Mouse (Mus musculus) myocyte (in vitro differentiated cells): Measurements from ENCODE around the gene Rassf3. TPM values are rescaled to one million over a fixed set of nuclear protein-coding genes. Genes with fewer than 3 reads are reported as not detected.

Source experiments
- H3K27me3 ChIP-seq: one replicate; pipeline ENCODE4 v1.6.1; 2011; ENCODE audit not compliant: control insufficient read depth, insufficient read depth, insufficient read length
- H3K36me3 ChIP-seq: one replicate; pipeline ENCODE4 v1.6.1; 2011; ENCODE audit not compliant: control insufficient read depth, insufficient read depth
- H3K4me2 ChIP-seq: one replicate; pipeline ENCODE4 v1.6.1; 2011; ENCODE audit warnings: low read depth, control low read depth
- H3K4me3 ChIP-seq: one replicate; pipeline ENCODE4 v1.5.1; 2011; ENCODE audit warnings: mild to moderate bottlenecking, control low read depth, moderate library complexity
- H3K79me2 ChIP-seq: one replicate; pipeline ENCODE4 v1.6.1; 2011; ENCODE audit not compliant: control insufficient read depth, insufficient read depth
- H3ac ChIP-seq: one replicate; pipeline ENCODE4 v1.6.1; 2011; ENCODE audit not compliant: control insufficient read depth, insufficient read length
- CEBPB ChIP-seq: IDR thresholded peaks from 2 replicates; pipeline ENCODE4 v1.6.1; 2011; ENCODE audit warnings: mild to moderate bottlenecking, moderate library complexity; ENCODE audit not compliant: poor library complexity, insufficient read depth, severe bottlenecking
- E2F4 ChIP-seq: IDR thresholded peaks from one replicate; pipeline ENCODE4 v1.6.1; 2011; ENCODE audit warnings: mild to moderate bottlenecking, control low read depth, moderate library complexity; ENCODE audit not compliant: insufficient read depth
- MAX ChIP-seq: IDR thresholded peaks from one replicate; pipeline ENCODE4 v1.6.1; 2011; ENCODE audit warnings: low read depth, mild to moderate bottlenecking, control low read depth
- MYOD1 ChIP-seq, 3 experiments: IDR thresholded peaks; one replicate each; pipeline ENCODE4 v1.6.1; 2011; ENCODE audit warnings: control low read depth in 2 of 3, low read depth in 2 of 3, mild to moderate bottlenecking in 2 of 3, moderate library complexity in 1 of 3; ENCODE audit not compliant: insufficient read length in 2 of 3, control insufficient read depth in 1 of 3
- MYOG ChIP-seq, 3 experiments: IDR thresholded peaks; one replicate each; pipeline ENCODE4 v1.6.1; 2011; ENCODE audit warnings: control low read depth in 2 of 3, low read depth in 2 of 3, mild to moderate bottlenecking in 2 of 3; ENCODE audit not compliant: insufficient read length in 2 of 3, control insufficient read depth in 1 of 3, insufficient read depth in 1 of 3
- POLR2A ChIP-seq: IDR thresholded peaks from one replicate; pipeline ENCODE4 v1.6.1; 2011; ENCODE audit warnings: low read depth, mild to moderate bottlenecking, control low read depth, moderate library complexity; ENCODE audit not compliant: insufficient read length
- POLR2AphosphoS2 ChIP-seq: IDR thresholded peaks from one replicate; pipeline ENCODE4 v1.6.1; 2011; ENCODE audit warnings: low read depth, control low read depth; ENCODE audit not compliant: insufficient read length
- REST ChIP-seq: IDR thresholded peaks from one replicate; pipeline ENCODE4 v1.6.1; 2011; ENCODE audit warnings: mild to moderate bottlenecking, control low read depth, moderate library complexity; ENCODE audit not compliant: insufficient read depth, insufficient read length
- SRF ChIP-seq: IDR thresholded peaks from one replicate; pipeline ENCODE4 v1.6.1; 2011; ENCODE audit warnings: low read depth; ENCODE audit not compliant: control insufficient read depth, insufficient read length
- TCF12 ChIP-seq: IDR thresholded peaks from one replicate; pipeline ENCODE4 v1.6.1; 2011; ENCODE audit warnings: mild to moderate bottlenecking, control low read depth; ENCODE audit not compliant: poor library complexity, insufficient read depth, severe bottlenecking
- TCF3 ChIP-seq: IDR thresholded peaks from one replicate; pipeline ENCODE4 v1.6.1; 2011; ENCODE audit warnings: low read depth, control low read depth; ENCODE audit not compliant: insufficient read length
- USF1 ChIP-seq: IDR thresholded peaks from one replicate; pipeline ENCODE4 v1.6.1; 2011; ENCODE audit warnings: low read depth, mild to moderate bottlenecking, control low read depth, moderate library complexity
- polyA plus RNA-seq: library from polyadenylated mRNA; unstranded; fragments of >200 nt; fragmentation: generic; extraction: Trizol; gene quantifications from one replicate; pipeline ENCODE4 v1.2.1, GENCODE M21; 2012; ENCODE audit warnings: missing spikeins

Rassf3 gene
- polyA plus RNA-seq, 1 experiment, result 32.3 TPM

DNA sequence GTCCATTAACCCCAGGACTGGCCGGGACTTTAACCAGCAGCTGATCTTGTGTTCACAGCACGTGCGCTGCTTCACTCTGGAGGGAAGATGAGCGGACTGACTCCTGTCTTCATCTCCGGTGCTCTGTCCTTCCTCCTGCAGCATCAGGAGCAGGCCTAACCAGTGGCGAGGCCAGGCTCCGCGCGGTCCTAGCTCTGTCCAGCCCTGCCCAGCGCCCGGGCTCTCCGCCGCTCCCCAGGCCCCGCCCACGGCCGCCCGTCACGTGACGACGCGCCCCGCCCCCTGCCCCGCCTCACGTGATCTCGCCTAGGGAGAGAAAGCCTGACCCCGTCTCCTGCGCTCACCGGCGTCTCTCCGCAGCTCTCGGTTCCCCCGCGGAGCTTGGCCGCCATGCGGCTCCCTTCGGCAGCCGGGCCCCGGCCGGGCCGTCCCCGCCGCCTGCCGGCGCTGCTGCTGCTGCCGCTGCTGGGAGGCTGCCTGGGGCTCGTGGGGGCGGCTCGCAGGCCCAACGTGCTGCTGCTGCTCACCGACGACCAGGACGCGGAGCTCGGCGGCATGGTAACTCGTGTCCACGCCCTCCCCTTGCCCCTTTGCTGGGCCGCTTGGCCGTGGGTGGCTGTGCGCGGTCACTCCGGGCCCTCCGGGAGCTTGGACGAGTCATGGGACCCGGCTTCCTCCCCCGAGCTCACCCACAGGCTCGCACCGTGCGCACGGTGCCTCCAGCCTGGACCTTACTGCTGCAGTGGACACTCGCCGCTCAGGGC lies 111.2 kb downstream of the Rassf3 start, which contains the start of gene Gns:
Gns (plus strand) TSS at position 290 of the 764 bp plus-strand sequence.
- Histone ChIP-seq H3K27me3 (no peaks in the 10 kb centered on the region), H3K4me3 (peak within 1 kb of the TSS; percentile 54), H3K4me2 (peak within 1 kb of the TSS; percentile 87), H3K36me3 (no peaks in the 10 kb centered on the region), H3K79me2 (peaks cover 42% of the 10 kb centered on the region), H3ac (peak within 1 kb of the TSS; percentile 50)
- no peak for TF ChIP-seq TCF3
- no peak for TF ChIP-seq TCF12
- peak in 1 of 3 experiments; percentile 23 for TF ChIP-seq MYOG (IDR thresholded peaks at IDR 0.05; ENCODE audit: control insufficient read depth in 1 of 3, insufficient read depth in 1 of 3, insufficient read length in 2 of 3, low read depth in 2 of 3)
- peak; percentile 78 for TF ChIP-seq POLR2A
- no peak for TF ChIP-seq CEBPB
- TF ChIP-seq MAX, result no peak
- no peak for TF ChIP-seq E2F4
- no peak for TF ChIP-seq SRF
- peak; percentile 54 for TF ChIP-seq POLR2AphosphoS2
- TF ChIP-seq USF1, result peak; percentile 90
- peak; percentile 49 for TF ChIP-seq REST
- peak in 1 of 3 experiments; percentile 7 for TF ChIP-seq MYOD1 (IDR thresholded peaks at IDR 0.05; ENCODE audit: control insufficient read depth in 1 of 3, insufficient read length in 2 of 3, low read depth in 2 of 3)

DNA sequence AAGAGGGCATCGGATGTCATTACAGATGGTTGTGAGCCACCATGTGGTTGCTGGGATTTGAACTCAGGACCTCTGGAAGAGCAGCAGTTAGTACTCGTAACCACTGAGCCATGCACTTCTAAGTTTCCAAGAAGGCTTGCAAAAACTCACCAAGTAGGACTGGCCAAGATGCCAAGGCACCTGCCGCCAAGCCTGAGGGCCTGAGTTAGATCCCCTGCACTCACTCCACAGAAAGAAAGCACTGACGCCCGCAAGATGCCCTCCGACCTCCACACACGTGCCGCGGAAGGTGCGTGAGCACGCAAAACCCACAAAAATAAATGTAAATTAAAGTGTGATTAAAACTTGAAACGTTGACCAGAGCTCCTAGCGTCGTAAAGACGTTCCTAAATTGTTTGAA lies 111.8 kb downstream of the Rassf3 start:
- H3K79me2 ChIP-seq, result peaks cover 40% of the 10 kb centered on the region
- TF ChIP-seq USF1, result no peak
- H3K27me3 ChIP-seq, result peaks cover 1% of the 10 kb centered on the region
- H3K36me3 ChIP-seq, result no peaks in the 10 kb centered on the region
- peak overlapping the region; percentile 54 for H3K4me3 ChIP-seq
- H3K4me2 ChIP-seq, result peak overlapping the region; percentile 84
- no peak overlapping the region for H3ac ChIP-seq

- H3ac ChIP-seq, result no peak overlapping the region
- H3K4me3 ChIP-seq, result no peak overlapping the region
- peaks cover 29% of the 10 kb centered on the region for H3K79me2 ChIP-seq
- H3K4me2 ChIP-seq, result no peak overlapping the region
- TF ChIP-seq TCF3 (no peak), E2F4 (no peak), POLR2A (no peak), POLR2AphosphoS2 (no peak), TCF12 (no peak), USF1 (no peak), MYOG (IDR thresholded peaks at IDR 0.05; ENCODE audit: control insufficient read depth in 1 of 3, insufficient read depth in 1 of 3, insufficient read length in 2 of 3, low read depth in 2 of 3) (no peak), MAX (no peak), CEBPB (no peak), SRF (no peak), REST (no peak), MYOD1 (IDR thresholded peaks at IDR 0.05; ENCODE audit: control insufficient read depth in 1 of 3, insufficient read length in 2 of 3, low read depth in 2 of 3) (no peak)
- H3K27me3 ChIP-seq, result peaks cover 11% of the 10 kb centered on the region
- no peaks in the 10 kb centered on the region for H3K36me3 ChIP-seq
Measured at GRCm38 (mm10) chr10:121363201-121363600, 112.9 kb downstream of the Rassf3 start.

- peaks cover under 1% of the 10 kb centered on the region for H3K79me2 ChIP-seq
- H3K36me3 ChIP-seq, result no peaks in the 10 kb centered on the region
- TF ChIP-seq SRF (no peak), TCF3 (no peak), POLR2A (no peak), USF1 (no peak), POLR2AphosphoS2 (no peak), E2F4 (no peak), CEBPB (no peak), MAX (no peak), TCF12 (no peak), MYOD1 (IDR thresholded peaks at IDR 0.05; ENCODE audit: control insufficient read depth in 1 of 3, insufficient read length in 2 of 3, low read depth in 2 of 3) (no peak), REST (no peak)
- peaks cover 16% of the 10 kb centered on the region for H3K27me3 ChIP-seq
- H3K4me3 ChIP-seq, result no peak overlapping the region
- no peak overlapping the region for H3ac ChIP-seq
- no peak overlapping the region for H3K4me2 ChIP-seq
Measured at GRCm38 (mm10) chr10:121360358-121360757, 115.8 kb downstream of the Rassf3 start.

Other genes starting within 250 kb of the Rassf3 start
- not detected for gene Tbc1d30, start 125.1 kb downstream of the Rassf3 start, polyA plus RNA-seq
- gene Gns, start 111.3 kb downstream of the Rassf3 start, polyA plus RNA-seq, result 81.4 TPM
- gene Tbk1, start 110.4 kb upstream of the Rassf3 start, polyA plus RNA-seq, result 9.0 TPM
- 78.6 TPM for gene Xpot, start 150.0 kb upstream of the Rassf3 start, polyA plus RNA-seq
- gene D930020B18Rik, start 165.2 kb upstream of the Rassf3 start, polyA plus RNA-seq, result not detected